Mouse (Mus musculus) brain, embryonic 14.5 days (tissue): ENCODE measurements around the gene Il17rd.

ENCODE experiments used
- CTCF ChIP-seq: fragments of 200-500 bp; IDR thresholded peaks from 2 replicates; pipeline ENCODE4 v1.5.1; 2012; ENCODE audit warnings: inconsistent platforms, mild to moderate bottlenecking, moderate library complexity, borderline replicate concordance; ENCODE audit not compliant: insufficient read depth, insufficient read length; ENCODE audit errors: extremely low read depth
- POLR2A ChIP-seq: fragments of 200-500 bp; IDR thresholded peaks from 2 replicates; pipeline ENCODE4 v1.6.1; 2012; ENCODE audit warnings: mild to moderate bottlenecking, inconsistent platforms, borderline replicate concordance; ENCODE audit not compliant: poor library complexity, insufficient read depth, insufficient read length, severe bottlenecking; ENCODE audit errors: extremely low read depth

DNA sequence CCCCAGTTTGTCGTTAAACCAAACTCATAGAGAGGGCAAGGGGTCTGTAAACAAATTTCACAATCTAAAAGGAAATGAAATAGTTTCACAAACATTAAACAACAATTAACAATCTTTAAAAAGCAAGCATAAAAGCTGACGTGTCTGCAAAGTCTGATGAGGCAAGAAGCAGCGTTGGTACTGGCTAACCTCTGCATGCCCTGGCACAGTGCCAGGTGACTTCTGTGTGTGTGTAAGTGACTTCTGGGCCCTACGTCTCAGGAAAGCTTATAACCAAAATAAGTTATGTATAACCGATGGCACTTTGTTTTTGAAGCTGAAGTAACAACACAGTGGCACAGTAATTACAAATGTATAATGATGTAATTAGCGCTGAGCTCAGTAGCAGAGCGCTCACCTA lies 33.8 kb upstream of the Il17rd start:
- TF ChIP-seq CTCF (no peak), POLR2A (no peak)
